Mouse (Mus musculus) megakaryocyte, embryonic 14.5 days (primary cell): ENCODE data around the gene B4galt2.

Source experiments
- FLI1 ChIP-seq: IDR thresholded peaks from 2 replicates; pipeline ENCODE4 v1.6.1; 2012; ENCODE audit warnings: low read length, inconsistent platforms, mixed read lengths
- GATA1 ChIP-seq: IDR thresholded peaks from 3 replicates; pipeline ENCODE4 v1.6.1; 2012; ENCODE audit warnings: mixed read lengths, low read length, inconsistent platforms, borderline replicate concordance

GRCm38 (mm10) chr4:117893376-117893775, 10.1 kb upstream of the B4galt2 start:
- TF ChIP-seq GATA1, result no peak
- TF ChIP-seq FLI1, result no peak
